Mouse (Mus musculus) testis, adult 2 months (tissue): Measurements from ENCODE around the gene Cenps.

ENCODE experiments used
- CTCF ChIP-seq: fragments of 200-500 bp; IDR thresholded peaks from 2 replicates; pipeline ENCODE4 v1.5.1; 2012; ENCODE audit warnings: low read depth, mild to moderate bottlenecking, inconsistent platforms, low read length, moderate library complexity; ENCODE audit not compliant: control insufficient read depth, insufficient read depth, insufficient replicate concordance
- POLR2A ChIP-seq: fragments of 200-500 bp; IDR thresholded peaks from 2 replicates; pipeline ENCODE4 v1.6.1; 2012; ENCODE audit warnings: low read depth, mild to moderate bottlenecking, inconsistent platforms, low read length, moderate library complexity; ENCODE audit not compliant: control insufficient read depth

GRCm38 (mm10) chr4:149173661-149174060 is 36.2 kb upstream of the Cenps start:
- TF ChIP-seq POLR2A (no peak), CTCF (no peak)
